In genomic region chr6:43774490-43774889, GRCm38 (mm10) we compare ENCODE assay signal across 15 mouse cellular contexts.
DNase-seq lines count a peak whose midpoint lies in the region; ATAC-seq and TF ChIP-seq lines count a peak whose summit lies in the region.
"Had no signal": no experiment of that assay in that cellular context is flagged by ENCODE, and none has a peak within 500 bp of the region (broad histone marks: within the 10 kb centered on the region; RNA-seq: fewer than 3 reads in every experiment).

No protein-coding gene starts in this region.

- no peaks in the 10 kb centered on the region for H3K36me3 ChIP-seq in hindbrain, embryonic 16.5 days (ENCODE audit: control insufficient read depth, insufficient read depth, low read length)
- no peaks in the 10 kb centered on the region for H3K36me3 ChIP-seq in hindbrain, embryonic 14.5 days (replicated peaks; ENCODE audit: control insufficient read depth, insufficient read depth)
- no peaks in the 10 kb centered on the region for H3K36me3 ChIP-seq in midbrain, postnatal 0 days (ENCODE audit: insufficient read depth, low read length)
- H3K36me3 ChIP-seq: embryonic facial prominence, embryonic 15.5 days; liver, embryonic 15.5 days had no signal

- no peak for DNase-seq in hindbrain, embryonic 14.5 days (ENCODE audit: low spot score)
- DNase-seq in Muller cell, postnatal 12 days (ENCODE audit: inconsistent ontology term): peak; percentile 87
- DNase-seq in embryo, embryonic 9.5 days (ENCODE audit: extremely low spot score): peak; percentile 4
- peak; percentile 3 for DNase-seq in midbrain, postnatal 0 days (ENCODE audit: low spot score)
- DNase-seq in lung, postnatal 14 days: no peak
- no peak for DNase-seq in cerebellum, adult 11 months
- DNase-seq in ovary, postnatal 36 days (ENCODE audit: low spot score): no peak
- DNase-seq: cerebellum, adult 2 months; gastrocnemius, adult 2 months had no signal

- ATAC-seq in hindbrain, embryonic 16.5 days: peak; percentile 42; the same call in 1 of the 2 replicates
- no peak for ATAC-seq in hindbrain, embryonic 14.5 days (ENCODE audit: low FRiP score)
- no peak for ATAC-seq in midbrain, postnatal 0 days (ENCODE audit: low FRiP score)
- ATAC-seq: activated CD4-positive, CD25-positive, alpha-beta regulatory T cell, adult 4 months; intestine, postnatal 0 days had no signal

- no peak overlapping the region for H3K27ac ChIP-seq in hindbrain, embryonic 16.5 days (ENCODE audit: low read depth, low read length)
- H3K27ac ChIP-seq in hindbrain, embryonic 14.5 days: no peak overlapping the region
- H3K27ac ChIP-seq in midbrain, postnatal 0 days (ENCODE audit: low read depth, low read length): no peak overlapping the region
- H3K27ac ChIP-seq: embryonic facial prominence, embryonic 15.5 days; gastrocnemius, adult 2 months; liver, embryonic 15.5 days; stomach, postnatal 0 days had no signal

- TF ChIP-seq CTCF in midbrain, postnatal 0 days (IDR thresholded peaks at IDR 0.05): no peak

- H3K4me3 ChIP-seq in hindbrain, embryonic 16.5 days (ENCODE audit: low read length): no peak overlapping the region
- no peak overlapping the region for H3K4me3 ChIP-seq in hindbrain, embryonic 14.5 days (replicated peaks; ENCODE audit: low read length)
- no peak overlapping the region for H3K4me3 ChIP-seq in midbrain, postnatal 0 days (ENCODE audit: low read depth, low read length)
- H3K4me3 ChIP-seq: embryonic facial prominence, embryonic 15.5 days; gastrocnemius, adult 2 months; liver, embryonic 15.5 days had no signal

- H3K27me3 ChIP-seq in hindbrain, embryonic 16.5 days (replicated peaks; ENCODE audit: control insufficient read depth, insufficient read depth, low read length): no peaks in the 10 kb centered on the region
- H3K27me3 ChIP-seq in hindbrain, embryonic 14.5 days (ENCODE audit: control insufficient read depth, insufficient read depth, low read length): no peaks in the 10 kb centered on the region
- H3K27me3 ChIP-seq in midbrain, postnatal 0 days (ENCODE audit: insufficient read depth, low read length): no peaks in the 10 kb centered on the region
- H3K27me3 ChIP-seq: embryonic facial prominence, embryonic 15.5 days; liver, embryonic 15.5 days had no signal

- no peaks in the 10 kb centered on the region for H3K9me3 ChIP-seq in hindbrain, embryonic 16.5 days (ENCODE audit: control insufficient read depth, low read length)
- no peaks in the 10 kb centered on the region for H3K9me3 ChIP-seq in hindbrain, embryonic 14.5 days (ENCODE audit: control insufficient read depth, low read length)
- H3K9me3 ChIP-seq in midbrain, postnatal 0 days (ENCODE audit: low read length): no peaks in the 10 kb centered on the region
- H3K9me3 ChIP-seq: embryonic facial prominence, embryonic 15.5 days; liver, embryonic 15.5 days had no signal

- H3K4me1 ChIP-seq in hindbrain, embryonic 16.5 days (ENCODE audit: control insufficient read depth, insufficient read depth, low read depth, low read length): no peaks in the 10 kb centered on the region
- no peaks in the 10 kb centered on the region for H3K4me1 ChIP-seq in hindbrain, embryonic 14.5 days (replicated peaks; ENCODE audit: control insufficient read depth, insufficient read depth, low read length)
- no peaks in the 10 kb centered on the region for H3K4me1 ChIP-seq in midbrain, postnatal 0 days (ENCODE audit: insufficient read depth, low read length)
- H3K4me1 ChIP-seq: embryonic facial prominence, embryonic 15.5 days; liver, embryonic 15.5 days had no signal

- WGBS in hindbrain, embryonic 16.5 days: 21% methylated on average over 4 of the region's 4 CpGs
- WGBS in hindbrain, embryonic 14.5 days: 28% methylated on average over 4 of the region's 4 CpGs
- 44% methylated on average over 4 of the region's 4 CpGs for WGBS in midbrain, postnatal 0 days

- H3K4me2 ChIP-seq in hindbrain, embryonic 16.5 days (ENCODE audit: low read length): no peak overlapping the region
- H3K4me2 ChIP-seq in hindbrain, embryonic 14.5 days (replicated peaks): no peak overlapping the region
- no peak overlapping the region for H3K4me2 ChIP-seq in midbrain, postnatal 0 days (ENCODE audit: low read depth, low read length, poor library complexity, severe bottlenecking)
- H3K4me2 ChIP-seq: embryonic facial prominence, embryonic 15.5 days; liver, embryonic 15.5 days had no signal

- H3K9ac ChIP-seq in hindbrain, embryonic 16.5 days (ENCODE audit: low read depth, low read length): no peak overlapping the region
- H3K9ac ChIP-seq in hindbrain, embryonic 14.5 days: no peak overlapping the region
- no peak overlapping the region for H3K9ac ChIP-seq in midbrain, postnatal 0 days (replicated peaks; ENCODE audit: low read length, poor library complexity, severe bottlenecking)
- H3K9ac ChIP-seq: embryonic facial prominence, embryonic 15.5 days; liver, embryonic 15.5 days had no signal

Comparison
In these comparisons a context has a peak if more than half of its experiments do, and no peak if none do; other contexts are left out.
1. DNase-seq: peak in Muller cell, postnatal 12 days (single experiment), embryo, embryonic 9.5 days (single experiment) and midbrain, postnatal 0 days (single experiment); none in hindbrain, embryonic 14.5 days (single experiment), lung, postnatal 14 days (single experiment), cerebellum, adult 11 months (single experiment) and ovary, postnatal 36 days (single experiment).